Comparison of ENCODE assay signal across 11 mouse cellular contexts in genomic region chr5:142669726-142670125, GRCm38 (mm10). TPM values are rescaled to one million over a fixed set of nuclear protein-coding genes. Genes with fewer than 3 reads are reported as not detected.
A peak's percentile ranks its signal among the peaks of the same experiment; 100 is the strongest.
DNase-seq lines count a peak whose midpoint lies in the region; ATAC-seq lines count a peak whose summit lies in the region.
"Had no signal": no experiment of that assay in that cellular context is flagged by ENCODE, and none has a peak within 500 bp of the region (broad histone marks: within the 10 kb centered on the region; RNA-seq: fewer than 3 reads in every experiment).

No protein-coding gene starts in this region.

- WGBS in hindbrain, embryonic 10.5 days = 88% methylated on average over 7 of the region's 7 CpGs
- WGBS in hindbrain, embryonic 12.5 days = 84% methylated on average over 7 of the region's 7 CpGs

- DNase-seq in hindbrain, embryonic 10.5 days (ENCODE audit: low spot score) = no peak
- peak; percentile 54 for DNase-seq in ES-CJ7 (ENCODE audit: low read depth, low spot score)
- peak; percentile 14 for DNase-seq in left cerebral cortex, adult 11 months (ENCODE audit: low spot score)
- DNase-seq in spleen, adult 12 weeks (ENCODE audit: low spot score) = no peak
- DNase-seq in kidney, postnatal 14 days = no peak
- no peak for DNase-seq in heart, adult 8-10 months (ENCODE audit: low spot score)

- no peak overlapping the region for H3K9ac ChIP-seq in hindbrain, embryonic 12.5 days
- H3K9ac ChIP-seq: neural tube, embryonic 13.5 days had no signal

- ATAC-seq in hindbrain, embryonic 12.5 days (ENCODE audit: low FRiP score) = no peak
- ATAC-seq in cerebellum, adult (ENCODE audit: insufficient number of reproducible peaks, low FRiP score, low TSS enrichment) = peak; percentile 41; the same call in 1 of the 2 replicates

- no peak overlapping the region for H3K4me3 ChIP-seq in hindbrain, embryonic 10.5 days
- no peak overlapping the region for H3K4me3 ChIP-seq in hindbrain, embryonic 12.5 days
- H3K4me3 ChIP-seq: neural tube, embryonic 13.5 days had no signal

- H3K4me2 ChIP-seq in hindbrain, embryonic 12.5 days (replicated peaks) = no peak overlapping the region
- H3K4me2 ChIP-seq: neural tube, embryonic 13.5 days had no signal

- no peaks in the 10 kb centered on the region for H3K9me3 ChIP-seq in hindbrain, embryonic 10.5 days
- H3K9me3 ChIP-seq in hindbrain, embryonic 12.5 days (replicated peaks) = no peaks in the 10 kb centered on the region
- H3K9me3 ChIP-seq: G1E; neural tube, embryonic 13.5 days had no signal

- H3K4me1 ChIP-seq in hindbrain, embryonic 10.5 days (replicated peaks) = 0 out of 2 replicates have a peak, but pooled peaks cover 3% of the 10 kb centered on the region
- H3K4me1 ChIP-seq in hindbrain, embryonic 12.5 days = peaks cover 4% of the 10 kb centered on the region; the same call in 1 of the 2 replicates

- H3K27me3 ChIP-seq in hindbrain, embryonic 10.5 days (ENCODE audit: insufficient read depth, poor library complexity, severe bottlenecking) = no peaks in the 10 kb centered on the region
- H3K27me3 ChIP-seq in hindbrain, embryonic 12.5 days = no peaks in the 10 kb centered on the region
- H3K27me3 ChIP-seq: neural tube, embryonic 13.5 days had no signal

- H3K36me3 ChIP-seq in hindbrain, embryonic 10.5 days = peaks cover 74% of the 10 kb centered on the region
- H3K36me3 ChIP-seq in hindbrain, embryonic 12.5 days = peaks cover 54% of the 10 kb centered on the region

- H3K27ac ChIP-seq in hindbrain, embryonic 10.5 days = peak overlapping the region; percentile 40; the same call in 1 of the 2 replicates
- no peak overlapping the region for H3K27ac ChIP-seq in hindbrain, embryonic 12.5 days
- H3K27ac ChIP-seq: macrophage; neural tube, embryonic 13.5 days had no signal

RNA-seq across cellular contexts. Expression of gene Slc29a4, which starts 22.6 kb away (rescaled TPM):
- polyA plus RNA-seq in hindbrain, embryonic 10.5 days (2016; fragmentation: Nextera tagmentation; extraction: Ambion mirVana) = 21.8 and 42.3 TPM in 2 replicates
- 58.5 and 60.2 TPM in 2 replicates for polyA plus RNA-seq in hindbrain, embryonic 12.5 days (2016; fragmentation: Nextera tagmentation; extraction: Ambion mirVana)
- total RNA-seq in heart, adult 8-10 months (2022) = under 1 TPM; 0.22 to 0.40 (median 0.27) TPM
- polyA plus RNA-seq: G1E, macrophage had no signal

RNA-seq across cellular contexts. Expression of gene Wipi2, which starts 42.2 kb away (rescaled TPM):
- polyA plus RNA-seq in hindbrain, embryonic 10.5 days (2016; fragmentation: Nextera tagmentation; extraction: Ambion mirVana) = 55.6 and 61.6 TPM in 2 replicates
- 63.8 and 64.8 TPM in 2 replicates for polyA plus RNA-seq in hindbrain, embryonic 12.5 days (2016; fragmentation: Nextera tagmentation; extraction: Ambion mirVana)
- 10 to 100 TPM; 35.6 to 39.5 (median 36.9) TPM for total RNA-seq in heart, adult 8-10 months (2022)

Comparison
In these comparisons a context has a peak if more than half of its experiments do, and no peak if none do; other contexts are left out.
1. DNase-seq: peak in ES-CJ7 (single experiment) and left cerebral cortex, adult 11 months (single experiment); none in hindbrain, embryonic 10.5 days (single experiment), spleen, adult 12 weeks (single experiment), kidney, postnatal 14 days (single experiment) and heart, adult 8-10 months (single experiment).